Mouse (Mus musculus): Measurements from ENCODE around the gene Vmn1r32.

Gene Vmn1r32

DNA sequence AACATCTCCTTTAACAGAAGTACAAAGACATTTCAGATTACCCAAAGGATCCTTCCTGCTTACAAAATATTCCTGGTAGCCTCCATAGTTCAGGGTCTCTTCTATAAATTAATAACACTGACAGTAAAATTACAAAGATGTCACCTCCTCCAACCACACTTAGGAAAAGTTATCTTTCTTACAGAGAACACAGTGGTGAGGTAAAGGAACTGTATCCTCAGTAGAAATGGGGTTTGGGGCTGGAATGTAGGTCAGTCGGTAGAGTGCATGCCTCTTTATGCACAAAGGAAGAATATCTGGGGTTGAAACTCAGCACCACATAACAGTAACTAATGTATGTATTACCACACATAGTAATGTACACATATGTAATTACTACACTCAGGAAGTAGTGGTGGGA lies at the start of gene Vmn1r32:
Gene Vmn1r32, minus strand, starts transcription at position 101 of the 400 bp plus-strand sequence.
- no peak for DNase-seq (ENCODE audit: low spot score)

DNA sequence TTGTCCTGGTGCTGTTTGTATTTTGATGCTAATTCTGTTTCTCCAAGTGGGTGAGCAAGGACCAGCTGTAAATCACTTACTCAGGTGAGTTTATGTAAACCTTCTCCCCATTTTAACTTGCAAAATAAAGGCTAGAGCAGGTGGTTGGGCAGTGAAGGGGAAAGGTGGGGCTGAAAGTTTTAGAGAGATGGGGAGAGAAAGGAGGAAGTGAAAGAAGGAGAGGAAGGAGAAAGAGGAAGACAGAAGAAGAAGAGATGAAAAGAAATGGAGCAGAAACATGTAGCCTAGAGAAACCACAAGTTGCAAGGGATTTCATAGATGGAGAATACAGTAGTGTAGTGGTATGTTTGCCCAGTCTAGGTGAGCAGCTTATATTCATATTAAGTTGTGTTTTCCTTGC lies 35.9 kb upstream of the Vmn1r32 start:
- no peak for DNase-seq (ENCODE audit: low spot score)

DNA sequence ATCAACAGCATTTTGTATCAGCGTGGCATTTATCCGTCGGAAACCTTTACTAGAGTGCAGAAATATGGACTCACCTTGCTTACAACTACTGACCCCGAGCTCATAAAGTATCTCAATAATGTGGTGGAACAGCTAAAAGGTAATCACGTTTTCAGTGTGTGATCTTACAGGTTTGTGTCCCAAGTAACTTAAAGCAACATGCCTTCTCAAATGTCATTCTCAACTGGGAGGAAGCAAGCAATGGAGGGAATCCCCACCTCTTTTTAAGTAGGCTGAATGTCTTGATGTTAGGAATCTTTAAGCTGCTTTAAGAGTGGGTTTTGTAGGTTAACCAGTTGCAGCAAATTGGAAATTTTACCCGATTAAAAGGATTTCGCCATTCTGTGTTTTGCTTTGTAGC lies 23.9 kb downstream of the Vmn1r32 start:
- DNase-seq (ENCODE audit: low spot score), result no peak

DNA sequence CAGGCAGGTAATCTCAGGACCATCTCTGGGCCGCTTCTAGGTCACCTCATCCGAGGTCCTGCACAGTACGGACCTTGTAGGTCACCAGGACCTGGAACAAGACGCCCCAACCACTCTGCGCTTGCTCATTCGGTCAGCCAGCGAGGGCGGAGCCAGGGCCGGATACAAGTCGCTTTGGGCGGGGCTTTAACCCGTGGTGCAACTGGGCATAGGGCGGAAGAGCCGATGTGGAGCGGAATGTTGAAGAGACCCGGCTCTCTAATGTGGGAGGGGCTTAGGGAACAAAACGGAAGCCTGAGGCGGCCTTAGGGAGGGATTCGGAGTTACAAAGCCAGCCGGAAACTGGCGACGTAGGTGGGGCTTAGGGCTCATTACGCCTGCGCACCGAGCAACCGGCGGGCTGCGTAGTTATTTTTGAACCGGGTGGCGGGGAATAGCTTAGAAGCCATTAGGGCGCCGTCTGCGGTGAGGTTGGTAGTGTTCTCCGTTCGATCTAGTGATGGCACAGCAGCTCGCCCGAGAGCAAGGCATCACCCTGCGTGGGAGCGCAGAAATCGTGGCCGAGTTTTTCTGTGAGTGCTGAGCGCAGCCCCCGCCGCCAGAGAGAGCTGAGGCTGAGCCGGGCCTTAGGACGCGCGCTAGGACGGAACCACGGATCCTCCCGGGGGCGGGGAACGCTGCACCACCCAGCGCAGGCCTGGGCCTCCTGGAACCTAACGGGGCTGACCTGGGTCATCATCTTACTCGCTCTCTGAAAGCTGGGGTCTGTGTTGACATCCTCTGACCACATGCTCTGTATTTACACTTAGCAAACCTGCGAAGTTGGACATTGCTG lies 24.7 kb downstream of the Vmn1r32 start, which contains the start of gene Mad2l1:
Gene Mad2l1, plus strand, starts transcription at position 363 of the 835 bp plus-strand sequence.
- DNase-seq (ENCODE audit: low spot score), result peak; percentile 98

DNA sequence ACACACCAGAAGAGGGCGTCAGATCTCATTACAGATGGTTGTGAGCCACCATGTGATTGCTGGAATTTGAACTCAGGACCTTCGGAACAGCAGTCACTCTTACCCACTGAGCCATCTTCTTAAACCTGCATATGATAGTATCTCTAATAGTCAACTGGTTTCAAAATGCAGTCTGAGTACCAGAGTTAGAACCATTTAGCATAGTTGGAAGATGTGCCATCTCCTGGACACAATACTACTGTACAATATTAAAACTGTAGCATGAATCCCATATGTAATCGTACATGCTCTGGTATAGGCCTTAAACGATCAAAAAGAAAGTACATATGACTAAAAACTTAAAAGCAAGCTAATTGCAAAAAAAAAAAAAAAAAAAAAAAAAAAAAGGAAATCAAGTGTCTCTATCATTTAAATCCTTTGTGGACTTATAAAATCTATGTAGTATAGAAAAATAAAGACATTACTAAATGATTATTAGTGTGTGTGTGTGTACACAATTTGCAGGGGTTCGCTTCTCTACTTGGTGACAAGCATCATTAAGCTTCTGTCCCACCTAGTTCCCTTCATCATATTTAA lies 25.4 kb downstream of the Vmn1r32 start:
- no peak for DNase-seq (ENCODE audit: low spot score)

DNA sequence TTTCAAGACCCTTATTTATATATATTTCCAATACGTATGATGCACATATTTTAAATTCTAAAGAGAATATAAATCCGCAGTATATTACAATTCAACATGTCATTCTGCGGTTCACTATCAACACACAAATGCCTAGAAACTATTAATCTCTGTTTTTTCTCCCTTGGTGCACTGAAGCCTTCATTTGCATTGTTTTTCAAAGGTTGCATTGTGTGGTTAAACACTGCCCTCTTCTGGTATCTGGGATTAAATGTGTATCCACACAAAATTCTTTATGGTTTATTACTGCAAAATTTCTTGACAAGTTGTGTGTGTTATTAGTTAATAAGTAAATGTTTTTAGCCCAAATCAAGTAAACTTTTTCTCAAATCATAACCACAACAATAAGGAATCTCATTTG lies 26.7 kb downstream of the Vmn1r32 start:
- DNase-seq (ENCODE audit: low spot score), result no peak

DNA sequence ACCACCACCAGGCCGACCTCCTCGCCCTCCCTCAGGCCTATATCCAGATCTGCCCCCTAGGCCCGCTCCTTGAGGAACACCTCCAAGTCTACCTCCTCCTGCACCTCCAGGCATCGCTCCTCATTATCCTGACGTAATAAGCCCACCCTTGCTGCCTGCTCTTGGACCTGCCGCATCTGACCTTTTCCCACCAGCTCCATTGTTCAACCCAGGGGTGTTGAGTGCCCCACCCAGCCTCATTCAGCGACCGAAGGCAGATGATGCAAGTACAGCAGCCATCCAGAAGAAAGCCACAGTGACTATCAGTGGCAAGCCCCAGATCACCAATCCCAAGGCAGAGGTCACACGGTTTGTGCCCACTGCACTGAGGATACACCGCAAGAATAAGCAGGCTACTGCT lies 31.5 kb downstream of the Vmn1r32 start:
- no peak for DNase-seq (ENCODE audit: low spot score)

DNA sequence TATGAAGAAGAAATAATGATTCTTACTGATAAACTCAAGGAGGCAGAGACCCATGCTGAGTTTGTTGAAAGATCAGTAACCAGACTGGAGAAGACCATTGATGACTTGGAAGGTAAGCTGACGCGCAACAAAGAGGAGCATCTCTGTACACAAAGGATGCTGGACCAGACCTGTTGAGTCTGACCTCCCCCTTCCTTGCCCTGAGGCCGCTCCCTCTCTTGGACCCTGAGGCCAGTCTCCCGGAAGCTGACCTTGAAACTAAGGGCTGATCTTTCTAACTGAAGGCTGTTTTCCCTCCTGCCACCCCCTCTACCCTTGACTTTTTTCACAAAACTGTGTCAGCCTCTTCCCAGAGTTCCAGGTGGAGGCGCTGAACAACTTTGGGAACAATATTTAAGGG lies 43.5 kb downstream of the Vmn1r32 start:
- DNase-seq (ENCODE audit: low spot score), result no peak
